Mouse (Mus musculus): ENCODE measurements at regions not wholly inside any gene's neighbourhood (a gene's known extent, or its start where the extent isn't known, plus 50 kb on each side); places are given as distances from the start of the nearest gene placed in this dataset.

DNA sequence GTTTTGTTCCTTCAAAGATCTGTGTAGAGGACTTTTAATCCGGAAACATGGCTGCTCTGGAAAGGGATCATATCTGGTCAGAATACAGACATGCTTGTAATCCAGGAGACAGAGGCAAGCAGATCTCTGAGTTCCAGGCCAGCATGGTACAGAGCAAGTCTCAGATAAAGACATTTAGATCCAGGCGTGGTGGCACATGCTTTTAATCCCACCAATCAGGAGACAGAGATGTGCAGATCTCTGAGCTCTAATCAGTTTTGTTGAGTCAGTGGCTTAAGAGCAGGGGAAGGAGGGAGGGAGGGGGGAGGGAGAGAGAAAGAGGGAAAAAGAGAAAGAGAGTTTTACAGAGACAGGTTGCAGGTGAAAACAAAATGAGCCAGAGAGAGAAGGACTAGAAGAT lies 372.0 kb downstream of the Pdha2 start:
- H3K9me3 ChIP-seq: no peaks in the 10 kb centered on the region
- no peaks in the 10 kb centered on the region for H3K27me3 ChIP-seq (ENCODE audit: insufficient read depth, poor library complexity, severe bottlenecking)
- no peak for DNase-seq (ENCODE audit: low spot score)
- H3K27ac ChIP-seq: no peak overlapping the region
- H3K36me3 ChIP-seq: no peaks in the 10 kb centered on the region
- no peaks in the 10 kb centered on the region for H3K4me1 ChIP-seq
- no peak overlapping the region for H3K4me3 ChIP-seq
- WGBS: 61% methylated on average over 2 of the region's 2 CpGs

DNA sequence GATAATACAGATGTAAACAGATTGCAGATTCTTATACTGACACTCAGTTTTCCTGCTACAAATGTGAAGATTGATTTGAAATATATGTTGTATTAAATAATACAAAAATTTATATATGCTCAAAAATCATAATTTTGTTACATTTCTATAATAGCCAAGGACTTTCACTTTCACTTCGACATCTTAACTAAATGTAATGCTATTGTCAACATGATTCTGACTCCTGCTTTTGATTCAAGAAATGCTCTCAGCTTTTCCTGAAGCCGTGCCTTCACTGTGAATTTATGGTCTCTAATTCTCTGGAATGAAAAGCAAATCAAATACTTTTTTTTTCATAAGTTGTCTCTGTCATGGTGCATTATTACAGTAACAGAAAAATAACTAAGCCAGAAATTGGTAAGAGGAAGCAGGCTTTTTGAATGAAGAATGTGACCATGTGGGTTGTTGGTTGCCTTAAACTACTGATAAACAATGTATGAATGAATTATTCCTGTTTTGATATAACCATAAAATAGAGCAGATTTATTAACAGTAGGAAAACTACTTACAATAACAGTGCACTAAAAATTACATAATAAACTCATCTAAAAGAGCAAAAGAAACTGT lies 374.1 kb downstream of the Pdha2 start:
- Histone ChIP-seq H3K4me1 (no peaks in the 10 kb centered on the region), H3K36me3 (no peaks in the 10 kb centered on the region), H3K9me3 (no peaks in the 10 kb centered on the region), H3K27me3 (ENCODE audit: insufficient read depth, poor library complexity, severe bottlenecking) (no peaks in the 10 kb centered on the region), H3K4me3 (no peak overlapping the region), H3K27ac (no peak overlapping the region)
- no peak for DNase-seq (ENCODE audit: low spot score)
- 87% methylated on average over 2 of the region's 2 CpGs for WGBS

DNA sequence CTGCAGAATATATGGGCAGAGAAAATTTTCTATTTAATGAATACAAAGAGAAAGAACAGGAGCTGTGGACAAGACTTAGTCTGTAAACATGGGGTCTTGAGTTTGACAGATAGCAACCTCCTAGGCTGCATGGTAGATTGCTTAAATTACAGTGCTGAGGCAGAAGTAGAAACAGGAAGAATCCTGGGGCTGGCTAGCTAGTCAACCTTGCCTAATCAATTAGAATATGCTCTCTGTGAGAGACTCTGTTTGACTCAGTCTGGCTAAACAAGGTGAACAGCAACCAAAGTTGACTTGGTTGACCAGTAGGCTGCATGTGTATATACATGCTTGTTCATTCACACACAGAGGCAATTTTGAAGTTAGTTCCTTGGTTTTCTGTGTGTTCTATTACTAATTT lies 390.9 kb downstream of the Pdha2 start:
- H3K36me3 ChIP-seq: no peaks in the 10 kb centered on the region

DNA sequence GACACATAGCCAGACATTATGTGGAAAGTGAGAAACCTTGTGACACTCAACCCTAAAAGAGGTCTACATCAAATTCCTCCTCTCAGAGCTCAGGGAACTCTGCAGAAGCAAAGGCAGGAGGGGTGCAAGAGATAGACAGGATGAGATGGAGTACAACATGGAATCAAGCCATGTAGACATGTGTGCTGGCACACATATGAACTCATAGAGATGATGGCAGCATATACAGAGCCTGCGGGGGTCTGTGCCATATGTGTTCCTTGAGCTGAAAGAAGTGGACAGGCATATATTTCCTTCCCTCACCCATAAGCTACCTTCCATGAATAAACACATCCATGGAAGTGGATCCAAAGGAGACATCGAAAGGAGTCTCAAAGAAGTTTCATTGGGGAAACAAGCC lies 406.6 kb downstream of the Pdha2 start:
- no peak overlapping the region for H3K4me3 ChIP-seq
- no peaks in the 10 kb centered on the region for H3K36me3 ChIP-seq
- no peak overlapping the region for H3K27ac ChIP-seq
- H3K9me3 ChIP-seq: no peaks in the 10 kb centered on the region
- no peak for DNase-seq (ENCODE audit: low spot score)
- no peaks in the 10 kb centered on the region for H3K4me1 ChIP-seq
- WGBS: 85% methylated on average over 2 of the region's 2 CpGs
- no peaks in the 10 kb centered on the region for H3K27me3 ChIP-seq (ENCODE audit: insufficient read depth, poor library complexity, severe bottlenecking)

More for the DNA sequence above, 390.9 kb downstream of the Pdha2 start:
- no peak for DNase-seq (ENCODE audit: low spot score)
- Histone ChIP-seq H3K27me3 (ENCODE audit: insufficient read depth, poor library complexity, severe bottlenecking) (no peaks in the 10 kb centered on the region), H3K4me3 (no peak overlapping the region), H3K9me3 (no peaks in the 10 kb centered on the region), H3K4me1 (no peaks in the 10 kb centered on the region), H3K27ac (no peak overlapping the region)

DNA sequence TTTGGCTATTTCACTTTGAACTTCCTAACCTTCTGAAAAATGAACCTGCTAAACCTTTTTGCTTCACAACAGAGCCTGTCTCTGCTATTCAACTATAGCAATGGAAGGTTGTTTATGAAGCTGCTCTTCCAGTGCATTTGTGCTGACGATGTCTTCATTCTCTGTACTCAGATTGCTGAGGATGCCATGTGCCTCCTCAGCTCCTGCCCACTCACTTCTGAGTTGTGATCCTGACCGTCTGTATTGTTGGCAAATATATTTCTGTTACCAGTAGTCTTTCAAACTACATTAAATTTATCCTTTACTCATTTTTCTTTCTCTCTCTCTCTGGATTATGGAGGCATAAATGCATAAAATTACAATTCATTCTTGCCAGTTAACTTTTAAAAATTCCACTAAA lies 419.2 kb downstream of the Pdha2 start:
- H3K27me3 ChIP-seq (ENCODE audit: insufficient read depth, poor library complexity, severe bottlenecking): no peaks in the 10 kb centered on the region
- H3K9me3 ChIP-seq: no peaks in the 10 kb centered on the region
- H3K36me3 ChIP-seq: no peaks in the 10 kb centered on the region
- no peak overlapping the region for H3K27ac ChIP-seq
- H3K4me3 ChIP-seq: no peak overlapping the region
- H3K4me1 ChIP-seq: no peaks in the 10 kb centered on the region
- WGBS: 80% methylated on average over 2 of the region's 2 CpGs
- no peak for DNase-seq (ENCODE audit: low spot score)

DNA sequence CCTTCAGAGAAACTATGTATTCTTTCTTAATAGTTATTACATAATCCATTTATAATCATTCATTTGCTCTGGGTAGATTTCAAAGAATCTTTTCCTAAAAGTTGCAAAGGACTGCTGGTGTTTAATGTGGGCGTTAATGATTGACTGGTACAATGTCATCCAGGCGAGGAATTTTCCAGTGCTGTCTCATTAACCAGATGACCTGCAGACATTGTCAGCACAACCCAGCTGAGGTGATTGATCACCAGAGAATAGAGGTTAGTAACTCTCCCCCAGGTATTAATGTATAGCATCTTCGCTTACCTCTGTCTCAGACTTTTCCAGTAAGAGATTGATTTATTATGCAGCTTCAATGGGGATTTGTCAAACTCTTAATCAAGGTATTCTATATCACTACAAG lies 426.5 kb downstream of the Pdha2 start:
- Histone ChIP-seq H3K36me3 (no peaks in the 10 kb centered on the region), H3K27ac (no peak overlapping the region), H3K4me1 (no peaks in the 10 kb centered on the region), H3K27me3 (ENCODE audit: insufficient read depth, poor library complexity, severe bottlenecking) (no peaks in the 10 kb centered on the region), H3K9me3 (no peaks in the 10 kb centered on the region), H3K4me3 (no peak overlapping the region)
- 73% methylated on average over 3 of the region's 3 CpGs for WGBS
- DNase-seq (ENCODE audit: low spot score): no peak

DNA sequence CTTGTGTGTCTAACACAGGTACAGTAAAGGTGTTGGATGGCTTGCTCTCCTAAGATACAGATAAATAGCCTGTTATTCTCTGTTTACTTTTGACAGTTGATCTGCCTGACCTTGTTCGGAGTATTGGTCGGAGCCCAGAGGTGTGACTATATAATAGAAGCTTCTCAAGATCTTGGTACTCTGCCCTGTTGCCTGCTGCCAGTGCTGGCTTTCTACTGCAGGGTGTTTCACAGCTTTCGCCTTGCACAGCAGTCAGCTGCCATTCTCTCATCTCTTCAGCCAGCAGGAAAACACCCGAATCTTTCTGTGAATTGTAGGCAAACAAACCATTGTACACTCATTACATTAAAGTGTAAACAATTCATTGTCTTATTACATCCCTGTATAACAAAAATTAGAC lies 452.1 kb downstream of the Pdha2 start:
- H3K36me3 ChIP-seq: no peaks in the 10 kb centered on the region
- no peaks in the 10 kb centered on the region for H3K9me3 ChIP-seq
- no peak overlapping the region for H3K4me3 ChIP-seq
- 76% methylated on average over 4 of the region's 4 CpGs for WGBS
- H3K4me1 ChIP-seq: no peaks in the 10 kb centered on the region
- DNase-seq (ENCODE audit: low spot score): no peak
- no peak overlapping the region for H3K27ac ChIP-seq
- no peaks in the 10 kb centered on the region for H3K27me3 ChIP-seq (ENCODE audit: insufficient read depth, poor library complexity, severe bottlenecking)

DNA sequence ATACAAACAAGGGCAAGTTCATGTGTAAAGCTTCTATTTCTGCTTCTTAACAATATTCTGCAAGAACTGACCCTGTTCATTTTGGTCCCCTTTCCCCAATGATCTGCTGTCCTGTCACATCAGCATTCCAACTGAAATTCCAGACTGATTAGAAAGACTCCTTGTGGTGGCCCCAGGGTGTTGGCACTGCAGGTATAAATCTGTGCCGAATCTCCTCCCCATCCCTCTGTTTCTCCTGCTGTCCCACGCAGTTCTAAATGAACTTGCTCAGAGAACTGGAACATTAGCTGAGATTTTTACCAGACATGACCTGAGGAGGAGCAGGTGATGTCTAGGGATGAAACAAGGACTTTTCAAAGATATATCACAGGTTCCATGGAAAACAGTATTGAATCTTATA lies 467.7 kb downstream of the Pdha2 start:
- no peaks in the 10 kb centered on the region for H3K27me3 ChIP-seq (ENCODE audit: insufficient read depth, poor library complexity, severe bottlenecking)
- H3K36me3 ChIP-seq: no peaks in the 10 kb centered on the region
- H3K9me3 ChIP-seq: no peaks in the 10 kb centered on the region
- 69% methylated on average over 2 of the region's 2 CpGs for WGBS
- no peak overlapping the region for H3K27ac ChIP-seq
- DNase-seq (ENCODE audit: low spot score): no peak
- H3K4me3 ChIP-seq: no peak overlapping the region
- H3K4me1 ChIP-seq: no peaks in the 10 kb centered on the region

DNA sequence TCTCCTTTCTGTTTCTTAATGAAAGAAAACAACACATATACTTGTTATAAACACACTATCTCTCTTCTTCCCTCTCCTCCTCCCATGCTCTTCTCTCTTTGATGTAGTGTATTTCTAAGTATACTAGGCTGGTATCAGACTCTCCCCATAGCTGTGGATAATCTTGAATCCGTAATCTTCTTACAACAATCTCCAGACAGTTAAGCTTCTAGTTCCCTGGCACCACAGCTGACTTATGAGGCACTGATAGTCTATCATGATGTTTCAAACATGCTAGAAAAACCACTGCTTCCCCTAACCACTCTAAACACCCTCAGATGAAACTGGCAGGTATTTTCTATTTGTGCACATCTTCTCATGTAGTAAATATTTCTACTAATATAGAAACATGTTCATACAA lies 471.7 kb downstream of the Pdha2 start:
- Histone ChIP-seq H3K27ac (no peak overlapping the region), H3K36me3 (no peaks in the 10 kb centered on the region), H3K4me1 (no peaks in the 10 kb centered on the region), H3K27me3 (ENCODE audit: insufficient read depth, poor library complexity, severe bottlenecking) (no peaks in the 10 kb centered on the region), H3K9me3 (no peaks in the 10 kb centered on the region), H3K4me3 (no peak overlapping the region)
- DNase-seq (ENCODE audit: low spot score): no peak
- 80% methylated on average over 1 of the region's 1 CpGs for WGBS

DNA sequence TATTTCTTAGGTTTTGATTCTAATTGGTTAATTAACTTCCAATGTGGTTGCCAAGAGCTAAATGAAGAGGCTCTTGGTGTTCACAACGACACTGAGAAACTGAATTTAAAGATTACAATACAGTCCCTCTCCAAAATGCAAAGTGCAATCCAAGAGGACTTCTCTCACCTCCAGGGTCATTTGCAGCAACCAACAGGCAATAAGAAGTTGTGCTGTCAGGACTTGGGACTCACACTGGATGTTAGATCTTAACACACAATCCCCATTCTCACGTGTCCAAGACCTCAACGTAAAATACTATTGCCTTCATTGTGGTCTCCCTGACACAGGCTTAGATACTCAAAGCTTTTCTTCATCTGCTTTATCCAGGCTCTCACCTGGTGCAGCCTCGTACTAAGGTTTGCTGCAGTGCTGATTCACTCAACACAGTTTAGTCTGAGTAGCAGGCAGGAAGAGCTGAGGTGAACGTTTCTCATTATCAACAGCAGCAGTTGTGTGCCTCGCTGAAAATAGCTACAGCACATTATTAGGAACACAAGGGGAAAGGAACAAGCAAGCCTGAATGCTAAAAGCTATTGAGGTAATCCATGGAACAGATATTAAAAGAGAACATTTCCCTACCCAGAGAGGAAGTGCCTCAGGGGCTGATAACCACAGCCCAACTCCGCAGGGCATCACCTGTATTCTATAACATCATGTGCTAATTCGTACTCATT lies 473.3 kb downstream of the Pdha2 start:
- H3K27me3 ChIP-seq (ENCODE audit: insufficient read depth, poor library complexity, severe bottlenecking): no peaks in the 10 kb centered on the region
- no peaks in the 10 kb centered on the region for H3K9me3 ChIP-seq
- DNase-seq (ENCODE audit: low spot score): no peak
- no peak overlapping the region for H3K27ac ChIP-seq
- H3K4me1 ChIP-seq: no peaks in the 10 kb centered on the region
- no peaks in the 10 kb centered on the region for H3K36me3 ChIP-seq
- no peak overlapping the region for H3K4me3 ChIP-seq
- WGBS: 78% methylated on average over 8 of the region's 8 CpGs

DNA sequence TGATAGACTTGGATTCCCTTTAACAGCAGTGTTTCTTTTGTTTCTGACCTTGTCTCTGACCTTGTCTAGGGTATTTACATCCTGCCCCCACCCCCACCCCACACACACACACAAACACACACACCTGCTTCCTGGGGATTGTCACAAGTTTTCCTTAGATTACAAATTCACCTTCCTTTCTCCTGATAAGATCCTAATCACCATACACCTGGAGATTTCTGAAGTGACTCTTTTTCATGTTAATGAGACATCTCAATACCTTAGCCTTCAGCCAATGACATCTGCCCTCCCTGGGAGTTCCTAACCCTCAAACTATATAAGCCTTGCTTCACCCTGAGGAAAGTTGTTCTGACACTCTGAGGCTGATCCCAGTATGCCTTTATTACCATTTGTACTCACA lies 495.3 kb downstream of the Pdha2 start:
- Histone ChIP-seq H3K9me3 (no peaks in the 10 kb centered on the region), H3K36me3 (no peaks in the 10 kb centered on the region), H3K27ac (no peak overlapping the region), H3K4me1 (no peaks in the 10 kb centered on the region), H3K4me3 (no peak overlapping the region), H3K27me3 (ENCODE audit: insufficient read depth, poor library complexity, severe bottlenecking) (no peaks in the 10 kb centered on the region)
- DNase-seq (ENCODE audit: low spot score): no peak

DNA sequence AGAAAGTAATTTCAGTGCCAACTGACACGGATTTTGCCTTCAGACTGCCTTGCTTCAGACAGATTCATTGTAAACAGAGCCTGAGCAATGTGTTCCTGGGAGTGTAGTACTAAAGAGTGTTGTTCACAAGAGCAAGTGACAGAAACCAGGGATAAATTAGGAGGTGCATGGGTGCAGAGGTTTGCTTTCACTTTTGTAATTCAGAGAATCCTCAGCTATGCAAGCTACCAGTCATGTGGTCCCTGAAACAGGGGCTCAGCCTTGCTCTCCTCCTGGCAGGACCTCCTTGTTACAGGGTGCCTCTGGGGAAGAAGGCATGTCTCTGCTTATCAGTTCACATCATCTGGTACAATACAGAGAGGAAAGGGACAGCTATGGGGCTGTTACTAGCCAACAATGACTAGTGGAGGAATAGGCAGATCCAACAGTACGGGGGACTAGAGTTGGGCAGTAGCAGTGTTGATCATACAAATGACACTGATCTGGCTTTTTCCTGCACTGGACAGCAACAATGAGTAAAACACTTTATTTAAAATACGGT lies 504.5 kb downstream of the Pdha2 start:
- no peaks in the 10 kb centered on the region for H3K27me3 ChIP-seq (ENCODE audit: insufficient read depth, poor library complexity, severe bottlenecking)
- no peak overlapping the region for H3K4me3 ChIP-seq
- H3K36me3 ChIP-seq: no peaks in the 10 kb centered on the region
- H3K27ac ChIP-seq: no peak overlapping the region
- no peak for DNase-seq (ENCODE audit: low spot score)
- no peaks in the 10 kb centered on the region for H3K9me3 ChIP-seq
- 74% methylated on average over 3 of the region's 3 CpGs for WGBS
- H3K4me1 ChIP-seq: no peaks in the 10 kb centered on the region

DNA sequence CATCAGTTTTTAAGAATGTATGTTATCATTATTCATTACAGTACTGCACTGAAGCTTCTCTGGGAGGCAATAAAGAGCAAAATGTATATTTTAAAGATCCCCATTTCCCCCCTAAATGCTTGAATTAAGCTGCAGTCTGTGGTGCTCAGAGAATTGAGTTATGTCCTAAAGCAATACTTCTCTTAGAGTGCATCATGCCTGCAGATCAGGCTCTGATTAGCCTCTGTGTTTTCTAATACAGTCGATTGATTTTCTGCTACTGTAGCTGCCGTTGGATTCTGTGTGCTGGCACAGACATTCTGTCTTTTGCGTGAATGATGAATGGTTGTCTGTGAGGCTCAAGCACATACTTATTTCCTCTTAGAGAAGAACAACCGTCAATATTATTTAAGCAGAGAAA lies 505.4 kb downstream of the Pdha2 start:
- 81% methylated on average over 4 of the region's 4 CpGs for WGBS
- no peak overlapping the region for H3K27ac ChIP-seq
- H3K9me3 ChIP-seq: no peaks in the 10 kb centered on the region
- no peak for DNase-seq (ENCODE audit: low spot score)
- H3K27me3 ChIP-seq (ENCODE audit: insufficient read depth, poor library complexity, severe bottlenecking): no peaks in the 10 kb centered on the region
- no peak overlapping the region for H3K4me3 ChIP-seq
- no peaks in the 10 kb centered on the region for H3K36me3 ChIP-seq
- H3K4me1 ChIP-seq: no peaks in the 10 kb centered on the region

DNA sequence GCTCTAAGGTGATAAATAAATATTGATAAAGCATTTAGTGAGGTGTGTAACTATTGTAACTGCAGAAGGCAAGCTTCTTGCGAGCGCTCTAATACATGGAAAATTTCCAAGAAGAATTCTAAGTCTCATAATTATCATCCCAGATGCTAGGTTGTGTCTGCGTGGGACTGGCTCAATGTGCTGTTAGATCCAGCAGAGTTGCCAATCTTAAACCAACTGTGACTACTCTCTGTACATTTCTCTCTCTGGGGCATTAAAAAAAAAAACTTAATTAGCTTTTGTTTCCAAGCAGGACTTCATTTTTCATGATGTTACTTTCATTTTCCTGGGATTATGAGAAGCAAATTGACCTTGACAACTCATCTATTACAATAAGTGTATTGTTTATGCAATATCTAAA lies 506.6 kb downstream of the Pdha2 start:
- Histone ChIP-seq H3K4me1 (no peaks in the 10 kb centered on the region), H3K27me3 (ENCODE audit: insufficient read depth, poor library complexity, severe bottlenecking) (no peaks in the 10 kb centered on the region), H3K36me3 (no peaks in the 10 kb centered on the region), H3K9me3 (no peaks in the 10 kb centered on the region), H3K27ac (no peak overlapping the region), H3K4me3 (no peak overlapping the region)
- 85% methylated on average over 3 of the region's 3 CpGs for WGBS
- DNase-seq (ENCODE audit: low spot score): no peak

All from heart, embryonic 10.5 days (tissue).